Mouse (Mus musculus): ENCODE measurements around the gene Dgkq. TPM values are rescaled to one million over a fixed set of nuclear protein-coding genes. Genes with fewer than 3 reads are reported as not detected.
A peak's percentile ranks its signal among the peaks of the same experiment; 100 is the strongest.

The Dgkq gene
- total RNA-seq, 2 experiments from 2014 or later = 0.96 to 1.3 TPM

DNA sequence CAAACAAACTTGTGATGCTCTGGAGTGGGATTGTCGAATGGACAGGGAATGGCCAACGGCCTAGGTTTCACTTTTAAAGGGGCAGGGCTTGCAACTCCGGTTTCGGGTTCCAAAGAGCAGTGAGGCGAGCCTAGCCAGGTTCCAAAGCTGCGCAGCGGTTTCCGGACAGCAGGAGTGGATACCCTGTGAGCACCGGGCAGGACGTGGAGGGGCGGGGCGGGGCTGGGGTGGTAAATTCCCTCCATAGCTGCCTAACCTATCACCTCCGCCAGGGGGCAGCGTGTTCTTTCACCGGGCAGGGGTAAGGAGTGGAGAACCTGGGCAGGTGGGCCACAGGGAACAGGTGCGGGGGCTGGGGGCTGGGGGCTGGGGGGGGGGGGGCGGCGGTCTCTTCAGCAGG is 22.8 kb upstream of the Dgkq start, which contains the start of gene Fgfrl1:
Gene Fgfrl1 (plus strand): TSS at position 112 of the 400 bp plus-strand sequence.
- peak; percentile 48 for ATAC-seq (replicated peaks; ENCODE audit: low FRiP score, poor library complexity, severe bottlenecking)

DNA sequence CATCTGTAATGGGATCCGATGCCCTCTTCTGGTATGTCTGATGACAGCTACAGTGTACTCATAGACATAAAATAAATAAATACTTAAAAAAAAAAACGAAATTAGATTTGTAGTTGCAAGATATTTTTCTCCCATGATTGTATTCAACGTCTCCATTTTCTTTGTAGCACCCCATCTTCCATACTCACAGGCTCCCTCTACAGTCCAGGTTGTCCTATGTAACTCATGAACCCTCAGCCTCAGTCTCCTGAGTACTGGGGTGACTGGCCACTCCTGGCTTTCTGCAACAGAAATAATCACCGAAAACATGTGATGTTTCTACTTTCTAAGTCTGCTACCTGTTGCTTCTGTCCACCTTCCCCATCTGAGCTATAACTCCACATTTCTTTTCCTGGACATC is 21.7 kb upstream of the Dgkq start:
- peak; percentile 49; the same call in 1 of the 2 replicates for ATAC-seq (replicated peaks; ENCODE audit: low FRiP score, poor library complexity, severe bottlenecking)

GRCm38 (mm10) chr5:108689091-108689490 is 19.6 kb upstream of the Dgkq start:
- no peak for ATAC-seq (replicated peaks; ENCODE audit: low FRiP score, poor library complexity, severe bottlenecking)

GRCm38 (mm10) chr5:108680871-108681270 is 11.4 kb upstream of the Dgkq start:
- ATAC-seq (replicated peaks; ENCODE audit: low FRiP score, poor library complexity, severe bottlenecking) = no peak

- no peak for ATAC-seq (replicated peaks; ENCODE audit: low FRiP score, poor library complexity, severe bottlenecking)
Observed at GRCm38 (mm10) chr5:108679909-108680308, 10.4 kb upstream of the Dgkq start.

- ATAC-seq (replicated peaks; ENCODE audit: low FRiP score, poor library complexity, severe bottlenecking) = no peak
Observed at GRCm38 (mm10) chr5:108678296-108678854, 8.9 kb upstream of the Dgkq start.

DNA sequence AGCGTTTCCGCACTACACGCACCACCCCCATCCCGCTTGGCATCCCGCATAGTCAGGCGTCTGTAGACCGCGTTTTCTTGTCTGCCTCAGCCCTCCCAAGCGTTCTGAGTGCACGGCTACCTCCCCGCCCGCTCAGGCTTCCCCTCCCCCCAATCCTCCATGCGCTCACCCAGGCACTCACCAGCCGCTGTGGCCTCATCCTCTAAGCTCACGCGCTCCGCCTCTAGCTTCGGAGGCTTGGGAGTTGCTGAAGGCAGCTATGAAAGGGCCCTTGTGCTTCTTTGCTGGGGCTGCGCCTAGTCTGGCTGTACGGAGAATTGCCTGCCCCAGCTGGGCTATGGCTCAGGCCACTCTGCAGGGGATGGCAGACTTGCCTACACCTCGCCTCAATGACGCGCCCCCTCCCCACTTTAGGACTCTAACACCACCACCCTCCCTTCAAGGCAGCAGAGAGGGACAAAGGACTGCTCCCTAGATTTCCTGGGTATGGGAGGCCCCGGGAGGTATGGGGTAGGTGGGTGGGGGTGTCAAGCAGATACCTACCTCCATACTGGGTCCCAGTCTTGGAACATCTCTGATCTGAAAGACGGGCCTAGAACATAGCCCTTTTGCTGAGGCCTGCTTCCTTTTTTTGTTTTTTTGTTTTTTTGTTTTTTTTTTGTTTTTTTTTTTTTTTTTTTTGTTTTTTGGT is 8.3 kb upstream of the Dgkq start:
- ATAC-seq (replicated peaks; ENCODE audit: low FRiP score, poor library complexity, severe bottlenecking) = no peak

DNA sequence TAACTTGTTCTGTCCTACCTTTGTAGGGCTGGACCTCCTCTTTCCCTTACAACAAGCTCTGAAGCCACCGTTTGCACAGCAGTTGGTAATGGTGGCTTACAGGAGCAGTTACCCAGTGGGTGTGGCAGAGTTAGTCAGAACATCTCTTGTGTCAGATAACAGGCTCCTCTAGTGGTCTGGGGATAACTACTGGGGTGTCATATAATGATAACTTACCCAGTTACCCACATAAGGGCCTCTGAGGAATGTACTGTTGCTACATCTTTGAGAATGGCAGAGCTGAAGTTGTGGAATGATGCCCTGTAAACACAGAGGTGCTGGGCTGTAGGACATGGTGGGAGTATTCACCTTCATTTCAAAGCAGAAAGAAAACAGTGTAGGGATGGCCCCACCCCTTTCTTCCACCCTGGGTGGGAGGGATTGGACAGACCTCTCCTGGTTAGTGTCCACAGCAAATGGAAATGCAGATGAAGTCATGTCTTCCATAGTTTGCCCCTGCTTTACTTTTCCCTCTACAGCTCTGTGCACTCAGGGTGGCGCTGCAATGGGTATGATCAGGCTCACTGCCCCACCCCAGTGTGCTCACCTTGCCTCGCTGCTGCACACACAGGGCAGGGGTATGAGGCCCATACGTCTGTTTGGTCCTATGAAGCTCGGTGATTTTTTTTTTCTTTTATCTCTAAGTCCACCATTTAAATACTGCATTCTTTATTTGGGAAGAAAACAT is 7.5 kb upstream of the Dgkq start:
- peak; percentile 65 for ATAC-seq (replicated peaks; ENCODE audit: low FRiP score, poor library complexity, severe bottlenecking)

GRCm38 (mm10) chr5:108675251-108675816 is 5.9 kb upstream of the Dgkq start, which contains the start of gene Slc26a1:
Gene Slc26a1, minus strand, starts transcription at chr5:108675569.
- ATAC-seq (replicated peaks; ENCODE audit: low FRiP score, poor library complexity, severe bottlenecking) = peak; percentile 37

- ATAC-seq (replicated peaks; ENCODE audit: low FRiP score, poor library complexity, severe bottlenecking) = no peak
Observed at GRCm38 (mm10) chr5:108674624-108675023, 5.2 kb upstream of the Dgkq start.

DNA sequence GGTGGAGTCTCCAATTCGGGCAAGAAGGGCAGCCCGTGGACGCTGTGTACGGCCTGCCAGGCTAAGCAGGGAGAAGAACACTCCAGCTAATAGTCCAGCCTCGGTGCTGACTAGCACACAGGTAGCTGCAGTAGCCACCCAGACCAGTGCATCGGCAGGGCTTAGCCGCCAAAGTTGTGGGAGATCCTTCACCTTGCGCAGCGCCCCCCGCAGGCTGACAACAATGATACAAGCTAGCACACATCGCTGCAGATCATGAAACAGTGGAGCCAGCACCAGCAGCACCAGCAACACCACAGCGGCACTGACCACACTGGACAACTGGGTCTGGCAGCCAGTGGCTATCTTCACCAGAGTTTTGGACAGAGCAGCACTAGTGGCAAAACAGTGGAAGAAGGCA is 2.3 kb upstream of the Dgkq start:
- no peak for ATAC-seq (replicated peaks; ENCODE audit: low FRiP score, poor library complexity, severe bottlenecking)

GRCm38 (mm10) chr5:108670785-108671184 is 1.3 kb upstream of the Dgkq start:
- ATAC-seq (replicated peaks; ENCODE audit: low FRiP score, poor library complexity, severe bottlenecking) = peak; percentile 48

DNA sequence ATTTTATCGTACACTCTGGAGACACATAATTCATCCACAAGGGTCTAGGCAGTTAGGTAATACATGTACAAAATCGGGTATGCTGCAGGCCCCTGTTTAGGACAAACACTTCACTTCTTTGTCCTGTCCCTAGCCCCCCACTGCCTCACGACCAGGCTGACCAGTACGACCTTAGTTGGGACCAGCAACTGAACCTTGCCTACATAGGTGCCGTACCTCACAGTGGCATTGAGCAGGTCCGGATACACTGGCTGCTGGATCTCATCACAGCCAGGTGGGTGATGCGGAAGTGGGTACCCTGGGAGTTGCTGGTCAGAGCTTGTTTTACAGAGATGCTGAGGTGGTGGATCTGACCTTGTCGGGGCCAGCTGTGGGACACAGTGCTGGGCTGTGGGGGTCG is 514 bp upstream of the Dgkq start:
- no peak for ATAC-seq (replicated peaks; ENCODE audit: low FRiP score, poor library complexity, severe bottlenecking)

DNA sequence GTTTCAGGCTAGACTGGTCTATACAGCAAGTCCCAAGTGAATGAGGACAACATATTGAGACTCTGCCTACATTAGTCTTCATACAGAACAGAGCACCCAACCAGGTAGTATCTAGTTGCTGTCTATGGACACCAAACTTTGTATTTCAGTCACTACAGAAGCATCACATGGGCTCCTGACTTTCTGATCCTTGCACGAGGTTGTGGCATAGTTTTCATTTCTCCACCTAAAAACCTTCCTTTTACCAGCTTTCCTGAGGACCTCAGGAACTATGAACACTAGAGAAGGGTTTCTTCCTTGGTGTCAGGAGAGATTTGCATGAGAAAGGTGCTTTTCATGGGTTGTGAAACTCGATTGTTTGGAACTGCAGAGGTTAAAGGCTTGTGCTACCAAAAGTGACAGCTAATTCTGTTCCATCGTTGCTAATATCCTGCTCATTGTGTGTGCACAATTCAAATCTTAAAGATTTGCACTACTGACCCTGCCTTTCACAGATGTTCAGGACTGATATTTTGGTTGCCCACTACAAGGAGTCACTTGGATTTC is 1.0 kb downstream of the Dgkq start:
- ATAC-seq (replicated peaks; ENCODE audit: low FRiP score, poor library complexity, severe bottlenecking) = no peak

- ATAC-seq (replicated peaks; ENCODE audit: low FRiP score, poor library complexity, severe bottlenecking) = no peak
Observed at GRCm38 (mm10) chr5:108667370-108667769, 2.1 kb downstream of the Dgkq start.

- no peak for ATAC-seq (replicated peaks; ENCODE audit: low FRiP score, poor library complexity, severe bottlenecking)
Observed at GRCm38 (mm10) chr5:108665066-108665465, 4.4 kb downstream of the Dgkq start.

GRCm38 (mm10) chr5:108662772-108663171 is 6.7 kb downstream of the Dgkq start:
- ATAC-seq (replicated peaks; ENCODE audit: low FRiP score, poor library complexity, severe bottlenecking) = no peak

DNA sequence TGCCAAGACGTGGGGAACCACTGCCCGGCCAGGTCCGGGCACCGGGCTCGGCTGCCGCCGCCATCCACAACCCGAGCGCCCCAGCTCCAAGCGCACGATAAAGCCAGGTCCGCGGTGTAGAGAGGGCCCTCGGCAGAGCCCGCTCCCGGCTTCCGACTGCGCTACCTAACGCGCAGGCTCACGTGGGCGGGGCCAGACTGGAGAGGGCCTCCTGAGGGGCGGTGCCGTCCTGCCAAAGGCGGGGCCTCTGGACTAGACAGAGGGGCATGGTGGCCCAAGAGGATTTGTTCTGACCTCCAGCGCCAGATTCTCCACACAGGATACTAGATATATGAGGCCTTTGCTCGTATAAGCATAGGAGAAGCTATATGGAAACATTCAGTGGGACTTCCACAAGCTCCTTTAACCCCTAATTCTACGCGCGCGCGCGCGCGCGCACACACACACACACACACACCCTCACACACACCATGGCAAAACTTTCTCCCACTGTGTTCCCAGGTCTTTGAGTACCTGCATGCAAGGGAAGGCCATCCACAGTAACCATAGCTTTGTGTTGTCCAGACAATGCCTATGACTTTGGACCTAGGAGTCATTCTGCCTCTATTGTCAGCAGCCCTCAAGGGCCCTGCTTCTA is 8.7 kb downstream of the Dgkq start:
- ATAC-seq (replicated peaks; ENCODE audit: low FRiP score, poor library complexity, severe bottlenecking) = peak; percentile 98

- ATAC-seq (replicated peaks; ENCODE audit: low FRiP score, poor library complexity, severe bottlenecking) = peak; percentile 49
Observed at GRCm38 (mm10) chr5:108659698-108660631, 9.5 kb downstream of the Dgkq start, which contains the start of gene Idua. Gene Idua, plus strand, starts transcription at chr5:108660331.
